Mouse (Mus musculus) activated CD4-positive, CD25-positive, alpha-beta regulatory T cell, adult 4 months (primary cell): ENCODE measurements at regions not wholly inside any gene's neighbourhood (a gene's known extent, or its start where the extent isn't known, plus 50 kb on each side); places are given as distances from the start of the nearest gene placed in this dataset.
"Not testable (repeated sequence)": the region's sequence is repeated elsewhere in the genome, so short reads cannot be mapped to it uniquely, and the experiment has no call there.

Experiments
- ATAC-seq: one replicate; pipeline ENCODE4 v1.8.0; 2017

- no peak for ATAC-seq
Measured at GRCm38 (mm10) chr8:57383746-57384320, 63.0 kb downstream of the Hand2 start.

GRCm38 (mm10) chr8:57387627-57388026 is 66.8 kb downstream of the Hand2 start:
- no peak for ATAC-seq

- ATAC-seq: no peak
Measured at GRCm38 (mm10) chr8:57388579-57388978, 67.1 kb upstream of the Scrg1 start.

GRCm38 (mm10) chr8:57397999-57398635 is 57.6 kb upstream of the Scrg1 start:
- ATAC-seq: no peak

GRCm38 (mm10) chr8:57400171-57400570 is 55.6 kb upstream of the Scrg1 start:
- ATAC-seq: not testable (repeated sequence)

GRCm38 (mm10) chr8:57400776-57401631 is 54.7 kb upstream of the Scrg1 start:
- ATAC-seq: peak; percentile 36

GRCm38 (mm10) chr8:57401661-57402060 is 54.1 kb upstream of the Scrg1 start:
- ATAC-seq: no peak

GRCm38 (mm10) chr8:57402200-57402599 is 53.5 kb upstream of the Scrg1 start:
- ATAC-seq: no peak

GRCm38 (mm10) chr8:57403640-57404180 is 52.0 kb upstream of the Scrg1 start:
- ATAC-seq: no peak

- ATAC-seq: no peak
Measured at GRCm38 (mm10) chr8:57405277-57405817, 50.4 kb upstream of the Scrg1 start.
